Mouse (Mus musculus) hindlimb bud, embryonic 11.5 days (tissue): ENCODE measurements around the gene Dner.
"Not testable (repeated sequence)": the region's sequence is repeated elsewhere in the genome, so short reads cannot be mapped to it uniquely, and the experiment has no call there.

Source experiments
- DNase-seq: peaks from one replicate; pipeline ENCODE4 v3.0.0-alpha.2; 2012; ENCODE audit warnings: low read depth, low spot score; ENCODE audit errors: extremely low spot score

Gene Dner

DNA sequence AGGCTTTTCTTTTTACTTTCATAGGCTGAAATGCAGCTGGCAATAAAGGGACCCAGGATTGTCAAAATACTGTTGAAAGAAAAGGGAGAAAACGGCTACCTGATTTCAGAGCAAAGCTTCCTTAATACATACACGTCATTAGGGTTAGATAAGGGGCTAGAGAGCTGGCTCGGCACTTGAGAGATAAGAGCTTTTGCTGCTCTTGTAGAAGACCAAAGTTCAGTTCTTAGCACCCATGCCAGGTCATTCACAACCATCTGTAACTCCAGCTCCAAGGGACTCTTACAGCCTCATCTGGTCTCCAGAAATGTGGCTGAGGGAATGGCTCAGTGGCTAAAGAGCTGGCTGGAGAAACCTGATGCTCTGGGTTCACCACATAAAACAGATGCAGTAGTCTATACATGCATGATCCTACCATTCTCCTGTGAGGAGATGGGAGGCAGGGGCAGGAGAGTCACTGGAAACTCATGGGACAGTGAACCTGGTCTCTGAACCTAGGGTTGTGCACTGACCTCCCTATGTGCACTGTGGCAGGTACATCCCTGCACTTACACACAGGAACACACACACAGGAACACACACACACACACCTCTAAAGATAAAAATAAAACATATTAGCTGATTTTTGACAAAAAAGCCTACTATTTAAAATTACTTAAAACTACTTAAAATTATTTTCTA lies 348.1 kb downstream of the Dner start:
- no peak for DNase-seq

DNA sequence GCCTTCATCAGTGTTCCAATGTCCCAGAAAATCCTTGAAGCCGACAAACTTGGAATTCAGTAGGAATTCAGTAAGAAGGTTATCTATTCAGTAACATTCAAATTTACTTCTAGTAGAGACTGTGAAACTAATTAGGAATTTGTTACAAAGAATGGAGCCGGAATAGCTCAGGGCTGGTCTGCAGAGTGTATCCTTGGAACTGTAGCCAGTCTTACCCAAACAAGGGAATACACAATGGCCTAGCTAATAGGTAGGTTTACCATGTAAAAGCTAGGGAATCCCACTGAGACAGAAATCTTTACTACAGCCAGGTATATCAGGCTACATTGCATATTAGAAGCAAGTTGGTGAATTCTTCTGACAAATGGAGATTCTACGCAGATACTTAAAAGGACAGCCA lies 363.2 kb downstream of the Dner start:
- DNase-seq, result not testable (repeated sequence)

DNA sequence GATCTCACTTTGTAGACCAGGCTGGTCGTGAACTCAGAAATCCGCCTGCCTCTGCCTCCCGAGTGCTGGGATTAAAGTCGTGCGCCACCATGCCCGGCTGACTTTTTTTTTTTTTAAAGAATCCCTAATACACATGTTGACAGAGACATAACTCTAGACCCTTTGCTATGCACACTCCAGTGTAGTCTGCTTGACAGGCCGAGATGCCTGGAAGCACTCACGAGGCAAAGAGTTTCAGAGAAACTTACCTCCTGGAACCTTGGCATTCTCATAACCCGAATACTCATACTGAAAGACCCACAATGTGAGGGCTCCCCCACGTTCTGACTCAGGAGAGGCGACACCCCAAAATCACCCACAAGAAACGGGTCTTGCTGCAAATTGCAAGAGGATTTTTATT lies 364.2 kb downstream of the Dner start:
- not testable (repeated sequence) for DNase-seq

DNA sequence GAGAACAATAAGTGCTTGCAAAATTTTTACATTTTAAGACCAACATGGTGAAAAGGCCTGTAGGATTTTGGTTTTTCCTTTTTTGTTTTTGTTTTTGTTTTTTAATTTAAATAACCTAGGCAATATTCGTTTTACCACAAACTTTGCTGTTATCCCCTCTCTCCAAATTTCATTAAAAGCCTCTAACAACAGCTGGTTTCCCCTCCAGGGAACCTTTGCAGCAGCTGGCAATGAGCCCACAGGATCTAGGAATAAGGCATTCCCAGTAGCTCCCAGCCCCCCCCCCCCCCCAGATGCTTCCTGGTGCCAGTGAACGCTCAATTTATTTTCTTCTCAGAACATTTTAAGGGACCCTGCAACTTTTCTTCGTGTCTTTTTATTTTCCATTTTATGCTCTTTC lies 370.7 kb downstream of the Dner start:
- DNase-seq, result no peak

DNA sequence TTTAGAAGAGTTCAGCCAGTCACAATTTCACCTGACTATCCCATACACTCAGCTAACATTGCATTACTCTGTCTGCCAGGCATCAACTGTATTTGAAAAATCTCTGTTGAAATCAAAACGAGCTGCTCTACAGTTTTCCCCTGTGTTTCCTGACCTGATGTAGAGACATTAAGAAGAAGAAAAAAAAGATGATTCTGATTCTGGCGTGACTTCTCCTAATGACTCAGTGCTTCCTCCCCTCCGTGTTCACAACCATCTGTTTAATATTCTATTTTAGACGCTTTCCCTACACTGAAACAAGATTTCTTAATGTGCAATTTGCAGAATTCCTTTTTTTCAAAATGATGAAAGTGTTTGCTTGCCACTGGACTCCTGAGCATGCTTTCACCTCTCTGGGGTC lies 374.7 kb downstream of the Dner start:
- DNase-seq, result no peak
